Mouse (Mus musculus) liver (tissue): Measurements from ENCODE around the gene Slc35e3.
"Not testable (repeated sequence)": the region's sequence is repeated elsewhere in the genome, so short reads cannot be mapped to it uniquely, and the experiment has no call there.

ENCODE experiments used
- DNase-seq: peaks from one replicate; pipeline ENCODE4 v3.0.0-alpha.2; 2020; ENCODE audit warnings: mixed read lengths

The Slc35e3 gene

DNA sequence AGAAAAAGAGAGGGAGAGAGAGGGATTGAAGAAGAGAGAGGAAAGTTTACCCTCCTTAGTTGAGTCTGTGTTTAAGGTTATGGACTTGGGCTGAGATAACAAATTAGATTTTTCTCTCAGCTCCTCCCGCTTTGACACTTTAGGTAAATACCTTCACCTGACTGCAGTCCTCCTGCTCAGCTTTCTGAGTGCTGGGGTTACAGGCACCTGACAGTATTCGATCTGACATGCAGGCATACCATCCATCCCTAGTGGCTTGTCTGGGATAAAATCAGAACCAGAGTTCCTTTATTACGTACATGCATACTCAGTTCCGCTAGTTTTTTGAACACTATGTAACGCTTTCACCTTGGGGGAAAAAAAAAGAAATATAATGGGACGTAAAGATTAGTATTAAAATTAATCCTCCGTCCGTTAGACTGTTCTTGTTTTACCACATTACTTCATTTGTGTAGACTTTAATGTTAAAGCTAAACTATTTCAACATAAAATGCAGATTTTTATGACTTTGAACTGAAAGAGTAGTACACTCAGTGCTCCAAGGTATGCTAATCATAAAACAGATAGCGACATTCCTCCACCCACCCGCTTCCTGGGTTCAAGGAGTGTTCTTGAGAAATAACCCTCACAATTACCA, 3.0 kb upstream of the Slc35e3 start:
- no peak for DNase-seq

GRCm38 (mm10) chr10:117748276-117749049, 2.3 kb upstream of the Slc35e3 start:
- no peak for DNase-seq

DNA sequence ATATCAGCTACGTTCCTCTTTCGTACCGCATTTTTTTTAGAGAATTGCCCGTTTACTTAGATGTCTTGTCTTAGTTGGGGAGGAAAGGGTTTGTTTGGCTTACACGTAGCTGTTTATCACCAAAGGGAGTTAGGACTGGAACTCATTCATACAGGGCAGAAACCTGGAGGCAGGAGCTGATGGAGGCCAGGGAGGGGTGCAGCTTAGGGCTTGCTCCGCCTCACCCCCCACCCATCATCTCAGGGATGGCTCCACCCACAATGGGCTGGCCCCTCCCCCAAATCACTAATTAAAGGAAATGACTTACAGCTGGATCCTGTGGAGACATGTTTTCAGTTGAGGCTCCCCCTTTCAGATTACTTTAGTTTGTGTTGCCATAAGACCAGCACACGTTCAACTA, 1.5 kb upstream of the Slc35e3 start:
- DNase-seq: no peak

DNA sequence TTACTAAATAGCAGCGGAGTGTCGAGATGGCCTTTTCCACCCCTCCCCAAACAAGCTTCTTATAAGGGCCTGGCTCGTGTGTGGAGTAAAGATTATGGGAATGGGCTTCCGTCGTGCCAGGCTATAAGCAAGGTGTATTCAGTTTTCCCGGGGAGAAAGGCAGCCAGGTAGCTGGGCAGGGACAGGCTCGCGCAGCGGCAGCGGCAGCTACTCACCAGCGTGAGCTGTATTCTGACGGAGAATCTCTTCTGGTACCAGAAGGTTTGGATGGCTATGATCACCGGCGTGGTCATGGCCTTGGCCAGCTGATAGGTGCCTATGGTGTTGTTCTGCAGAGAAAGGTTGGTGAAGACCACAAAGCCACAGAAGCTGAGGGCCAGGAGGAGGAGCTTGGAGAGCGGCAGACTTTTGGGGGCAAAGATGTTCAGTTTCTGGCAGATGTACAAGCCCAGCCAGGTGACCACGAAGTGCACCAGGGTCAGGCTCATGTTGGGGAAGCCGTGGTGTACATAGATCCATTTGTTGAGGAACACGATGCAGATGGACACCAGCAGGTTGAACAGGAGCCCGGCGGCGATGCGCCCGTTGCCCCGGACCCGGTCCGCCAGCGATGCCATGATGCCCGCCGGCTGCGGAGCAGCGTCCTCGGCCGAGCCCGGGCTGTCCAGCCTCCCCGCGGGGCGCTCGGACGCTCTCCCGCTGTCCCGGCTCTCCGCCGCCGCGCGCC, 432 bp downstream of the Slc35e3 start:
- not testable (repeated sequence) for DNase-seq

GRCm38 (mm10) chr10:117743917-117744316, 2.2 kb downstream of the Slc35e3 start:
- no peak for DNase-seq

- no peak for DNase-seq
Observed at GRCm38 (mm10) chr10:117743182-117743581, 3.0 kb downstream of the Slc35e3 start.

DNA sequence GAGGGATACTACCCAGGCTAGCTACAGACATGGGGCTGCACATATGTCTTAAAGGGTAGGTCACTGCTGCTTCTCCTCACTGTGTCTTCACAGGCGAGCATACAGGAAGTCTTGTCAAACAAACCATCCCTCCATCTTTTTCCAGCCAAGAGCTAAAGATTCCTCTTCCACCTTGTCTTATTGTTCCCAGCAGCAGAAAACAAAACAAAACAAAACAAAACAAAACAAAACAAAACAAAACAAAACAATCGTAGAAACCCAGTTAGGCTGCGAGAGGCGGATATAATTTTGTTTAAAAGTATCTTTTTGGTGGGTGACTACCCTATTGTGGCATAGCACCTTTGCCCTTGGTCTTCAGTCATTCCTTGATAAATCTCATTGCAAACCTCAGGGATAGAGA, 3.5 kb downstream of the Slc35e3 start:
- no peak for DNase-seq

DNA sequence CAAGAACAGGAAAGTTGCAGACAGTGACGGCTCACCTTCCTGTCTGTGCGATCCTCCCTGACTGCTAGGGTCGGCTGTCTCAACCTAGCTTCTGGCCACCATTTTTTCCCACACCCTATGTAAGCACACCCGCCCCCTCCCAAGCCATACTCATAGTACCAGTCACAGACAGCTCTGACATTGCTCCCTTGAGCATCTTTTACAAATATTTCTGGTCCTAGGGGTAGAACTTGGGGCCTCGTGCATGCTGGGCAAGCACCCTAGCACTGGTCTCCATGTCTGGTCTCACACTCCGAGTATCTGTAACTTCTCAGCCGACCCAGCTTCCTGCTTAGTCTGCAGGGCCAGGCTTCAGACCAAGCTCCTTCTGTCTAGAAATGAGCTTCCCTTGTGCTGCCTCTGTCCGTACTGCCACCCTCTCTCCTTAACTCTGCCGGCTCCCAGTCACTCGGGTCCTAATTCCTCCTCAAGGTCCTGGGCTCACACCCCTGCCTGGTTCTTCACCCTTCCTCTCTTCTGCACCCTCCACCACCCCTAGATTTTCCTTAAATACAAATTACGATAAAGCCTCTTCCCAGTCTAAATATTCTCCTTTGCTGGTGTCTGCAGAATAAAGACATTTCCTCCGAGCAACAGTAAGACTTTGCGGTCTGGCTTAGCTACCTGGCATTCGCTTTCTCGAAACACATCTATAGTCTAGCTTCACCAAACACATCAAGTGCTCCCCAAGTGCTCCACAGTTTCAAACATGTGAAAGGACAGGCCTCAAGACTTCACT, 4.3 kb downstream of the Slc35e3 start:
- DNase-seq: no peak

DNA sequence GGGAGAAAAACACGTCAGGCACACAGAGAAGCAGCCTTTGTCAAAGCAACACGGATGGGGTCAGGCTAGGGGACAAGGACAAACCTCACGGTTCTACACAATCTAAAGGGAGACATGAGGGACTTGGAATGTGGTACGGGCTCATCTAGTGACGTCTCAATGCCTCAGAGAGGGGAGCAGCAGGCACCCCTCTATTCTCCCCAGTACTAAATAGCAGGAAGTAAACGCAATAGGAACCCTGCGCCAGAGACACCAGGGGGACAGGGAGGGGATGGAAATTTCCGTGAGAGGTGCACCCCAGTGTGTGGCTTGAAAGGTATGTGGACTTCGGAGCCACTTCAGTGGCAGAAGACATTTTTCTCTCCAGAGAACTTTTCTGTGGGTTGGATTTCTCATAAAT, 5.2 kb downstream of the Slc35e3 start:
- no peak for DNase-seq

GRCm38 (mm10) chr10:117740171-117740570, 6.0 kb downstream of the Slc35e3 start:
- DNase-seq: no peak

GRCm38 (mm10) chr10:117739648-117739948, 6.6 kb downstream of the Slc35e3 start:
- no peak for DNase-seq

- no peak for DNase-seq
Observed at GRCm38 (mm10) chr10:117738928-117739647, 7.1 kb downstream of the Slc35e3 start.

- DNase-seq: no peak
Observed at GRCm38 (mm10) chr10:117738140-117738921, 7.8 kb downstream of the Slc35e3 start.

GRCm38 (mm10) chr10:117737498-117737897, 8.7 kb downstream of the Slc35e3 start:
- not testable (repeated sequence) for DNase-seq

DNA sequence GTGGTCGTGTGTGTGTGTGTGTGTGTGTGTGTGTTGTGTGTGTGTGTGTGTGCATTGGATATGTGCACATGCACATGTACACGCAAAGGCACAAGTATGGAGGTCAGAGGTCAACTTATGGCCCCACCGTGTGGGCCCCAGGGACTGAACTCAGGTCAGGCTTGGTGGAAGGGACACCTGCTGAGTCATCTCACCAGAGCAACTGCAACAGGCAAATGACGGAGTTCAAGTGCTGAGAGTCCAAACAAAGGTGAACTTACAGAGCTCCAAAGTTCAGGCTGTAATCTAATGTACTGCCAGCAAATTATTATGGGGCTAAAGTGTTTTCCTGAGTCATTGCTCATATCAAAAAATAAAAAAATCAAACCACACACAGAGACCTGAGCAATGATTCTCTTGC, 9.1 kb downstream of the Slc35e3 start:
- DNase-seq: no peak

DNA sequence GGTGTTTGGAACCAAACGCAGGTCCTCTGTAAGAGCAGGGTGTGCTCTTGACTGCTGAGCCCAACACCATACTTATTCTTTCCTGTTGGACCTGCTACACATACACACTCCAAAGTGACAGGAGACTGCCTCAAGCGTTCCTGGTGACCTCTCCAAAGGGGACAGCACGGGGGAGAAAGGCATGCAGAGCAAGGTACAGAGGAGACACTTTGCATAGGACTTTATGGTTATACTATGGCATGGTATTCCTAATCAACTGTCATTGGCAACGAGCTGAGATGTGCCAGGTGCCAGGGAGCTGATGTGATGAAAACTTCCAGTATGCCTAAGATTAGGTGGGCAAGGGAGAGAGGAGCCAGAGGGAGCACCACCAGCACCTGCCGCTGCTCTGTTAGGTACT, 9.6 kb downstream of the Slc35e3 start:
- no peak for DNase-seq

DNA sequence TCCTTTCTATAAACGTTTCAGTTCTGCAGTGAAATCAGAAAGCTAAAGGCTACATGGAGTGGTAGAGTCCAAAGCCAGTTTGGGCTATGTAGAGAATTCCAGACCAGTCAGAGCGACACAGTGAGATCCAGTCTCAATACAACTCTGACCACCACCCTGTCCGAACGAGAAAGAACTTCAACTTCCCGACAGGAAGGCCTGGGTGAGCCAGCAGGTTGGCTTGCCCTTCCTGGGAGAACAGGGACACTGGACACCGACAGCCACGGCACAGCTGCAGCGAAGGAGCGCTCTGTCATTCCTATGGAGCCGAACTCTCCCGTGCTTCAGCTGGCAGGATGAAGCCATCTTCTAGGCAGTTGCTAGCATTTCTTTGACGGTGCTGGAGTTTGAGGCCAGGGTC, 10.8 kb downstream of the Slc35e3 start:
- not testable (repeated sequence) for DNase-seq

GRCm38 (mm10) chr10:117734104-117734852, 11.9 kb downstream of the Slc35e3 start:
- not testable (repeated sequence) for DNase-seq

DNA sequence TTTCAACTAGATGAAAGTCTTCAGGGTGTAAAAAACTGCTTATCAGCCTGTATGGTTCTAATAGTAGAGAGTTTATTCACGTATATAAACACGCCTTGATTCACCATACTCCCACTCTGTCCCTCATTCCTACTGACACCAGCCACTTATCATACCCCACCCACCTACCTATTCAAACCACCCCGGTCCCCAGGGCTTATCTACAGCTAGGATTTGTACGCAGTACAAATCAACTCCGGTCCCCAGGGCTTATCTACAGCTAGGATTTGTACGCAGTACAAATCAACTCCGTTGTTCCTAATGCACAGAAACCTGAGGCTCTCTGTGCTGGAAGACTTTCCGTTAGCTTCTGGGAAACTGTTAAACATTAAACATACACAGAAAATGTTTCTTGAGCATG, 12.5 kb downstream of the Slc35e3 start:
- DNase-seq: not testable (repeated sequence)

DNA sequence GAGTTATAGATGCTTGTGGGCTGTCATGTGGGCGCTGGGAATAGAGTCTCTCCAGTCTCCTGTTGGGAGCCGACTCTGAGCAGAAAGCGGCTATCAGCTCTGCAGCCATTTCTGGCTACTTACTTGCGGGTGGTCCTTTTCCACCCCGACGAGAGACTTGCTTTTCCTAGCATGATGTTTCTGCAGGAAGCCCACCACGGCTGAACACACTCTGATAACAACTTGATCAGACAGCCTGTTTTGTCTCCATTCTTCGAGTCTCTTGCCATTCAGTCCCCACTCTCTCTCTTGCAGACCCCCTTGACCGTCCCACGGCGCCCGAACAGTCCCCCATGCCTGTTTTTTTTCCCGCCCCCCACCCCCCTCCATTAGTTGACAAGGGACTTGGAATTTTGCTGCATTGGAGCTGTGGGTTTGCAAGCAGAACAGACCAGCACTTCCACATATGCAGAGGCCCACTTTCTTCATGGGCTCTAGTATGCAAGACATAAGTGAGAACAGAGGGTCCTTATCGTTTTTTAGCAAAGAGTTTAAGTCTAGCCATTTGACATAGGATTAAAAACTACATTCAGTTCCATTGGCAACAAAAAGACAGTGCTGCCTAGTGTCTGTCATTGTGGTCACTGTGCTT, 13.1 kb downstream of the Slc35e3 start:
- DNase-seq: no peak
